Mouse (Mus musculus) gastrocnemius, adult 2 months (tissue): ENCODE measurements around the gene Polr2c. TPM values are rescaled to one million over a fixed set of nuclear protein-coding genes. Genes with fewer than 3 reads are reported as not detected.
"Not testable (repeated sequence)": the region's sequence is repeated elsewhere in the genome, so short reads cannot be mapped to it uniquely, and the experiment has no call there.

Experiments
- DNase-seq: peaks from one replicate; pipeline ENCODE4 v3.0.0; 2022
- H3K27ac ChIP-seq: fragments of 200-600 bp; 2 replicates; pipeline ENCODE4 v1.8.1; 2022; ENCODE audit warnings: mild to moderate bottlenecking
- H3K4me3 ChIP-seq: fragments of 200-600 bp; 2 replicates; pipeline ENCODE4 v1.8.1; 2022; ENCODE audit warnings: mild to moderate bottlenecking, moderate library complexity
- CTCF ChIP-seq: fragments of 200-600 bp; IDR thresholded peaks from 2 replicates; pipeline ENCODE4 v1.8.1; 2022; ENCODE audit warnings: antibody characterized with exemption, mild to moderate bottlenecking, moderate library complexity
- intact Hi-C: fragments of 180-260 bp; cut with DNase I; formaldehyde crosslinking; loops from one replicate; pipeline ENCODE4 v1.15.1; 2025
- total RNA-seq, 2 experiments: library from RNA; stranded (reverse); gene quantifications; 2 replicates each; pipeline ENCODE4 v1.2.3; 2021

The Polr2c gene
- total RNA-seq, 2 experiments from 2014 or later: 47.3 to 49.8 TPM

GRCm38 (mm10) chr8:94822637-94823560 is 34.4 kb upstream of the Polr2c start:
- peak overlapping the region; percentile 76 for H3K27ac ChIP-seq
- peak; percentile 81 for TF ChIP-seq CTCF
- DNase-seq: peak; percentile 75
- H3K4me3 ChIP-seq: no peak overlapping the region
- intact Hi-C loops: loop anchor here (1.0 kb wide), 1 partner anchor 86 kb away; no protein-coding TSS in a partner anchor

- H3K27ac ChIP-seq: no peak overlapping the region
- TF ChIP-seq CTCF: no peak
- intact Hi-C loops: no loop called here
- no peak for DNase-seq
- no peak overlapping the region for H3K4me3 ChIP-seq
These were observed 32.1 kb upstream of the Polr2c start for GRCm38 (mm10) chr8:94825170-94825569.

GRCm38 (mm10) chr8:94826210-94826609 is 31.0 kb upstream of the Polr2c start:
- DNase-seq: no peak
- no peak for TF ChIP-seq CTCF
- H3K27ac ChIP-seq: no peak overlapping the region
- no peak overlapping the region for H3K4me3 ChIP-seq
- intact Hi-C loops: no loop called here

GRCm38 (mm10) chr8:94828284-94828683 is 29.0 kb upstream of the Polr2c start:
- intact Hi-C loops: no loop called here
- H3K27ac ChIP-seq: no peak overlapping the region
- TF ChIP-seq CTCF: no peak
- H3K4me3 ChIP-seq: no peak overlapping the region
- no peak for DNase-seq

- H3K27ac ChIP-seq, H3K4me3 ChIP-seq, intact Hi-C loops, DNase-seq: not testable (repeated sequence)
These were observed 23.3 kb upstream of the Polr2c start for GRCm38 (mm10) chr8:94833901-94834405.

- DNase-seq, intact Hi-C loops, H3K4me3 ChIP-seq: not testable (repeated sequence)
- peak overlapping the region; percentile 100; the same call in 1 of the 2 replicates for H3K27ac ChIP-seq
These were observed 21.5 kb upstream of the Polr2c start for GRCm38 (mm10) chr8:94835751-94836150.

- no peak for DNase-seq
- Histone ChIP-seq H3K27ac (peak overlapping the region; percentile 100), H3K4me3 (peak overlapping the region; percentile 80)
- TF ChIP-seq CTCF: no peak
- intact Hi-C loops: no loop called here
These were observed 20.6 kb upstream of the Polr2c start for GRCm38 (mm10) chr8:94836456-94837240.

GRCm38 (mm10) chr8:94837662-94838574 is 19.3 kb upstream of the Polr2c start, which contains the start of the genes Coq9 and Ciapin1:
Gene Coq9 (plus strand): TSS chr8:94838321.
Gene Ciapin1 (minus strand): TSS chr8:94838358.
- Histone ChIP-seq H3K4me3 (peak within 1 kb of the TSS; percentile 80), H3K27ac (peak within 1 kb of the TSS; percentile 100)
- DNase-seq: peak; percentile 97
- no peak for TF ChIP-seq CTCF
- intact Hi-C loops: no loop called here

GRCm38 (mm10) chr8:94838600-94838999 is 18.6 kb upstream of the Polr2c start:
- peak overlapping the region; percentile 100 for H3K27ac ChIP-seq
- TF ChIP-seq CTCF: no peak
- DNase-seq: peak; percentile 94
- intact Hi-C loops: no loop called here
- peak overlapping the region; percentile 80 for H3K4me3 ChIP-seq

- intact Hi-C loops: no loop called here
- no peak overlapping the region for H3K27ac ChIP-seq
- no peak overlapping the region for H3K4me3 ChIP-seq
- peak; percentile 23; the same call in 1 of the 2 replicates for TF ChIP-seq CTCF
- no peak for DNase-seq
These were observed 16.1 kb upstream of the Polr2c start for GRCm38 (mm10) chr8:94841183-94841582.

GRCm38 (mm10) chr8:94850049-94850448 is 7.2 kb upstream of the Polr2c start:
- TF ChIP-seq CTCF: no peak
- Histone ChIP-seq H3K4me3 (no peak overlapping the region), H3K27ac (peak overlapping the region; percentile 32)
- peak; percentile 58 for DNase-seq
- intact Hi-C loops: no loop called here

- H3K4me3 ChIP-seq, intact Hi-C loops, DNase-seq, H3K27ac ChIP-seq: not testable (repeated sequence)
These were observed 2.5 kb upstream of the Polr2c start for GRCm38 (mm10) chr8:94854761-94855160.
